Mouse (Mus musculus) hindbrain, embryonic 15.5 days (tissue): ENCODE measurements at regions not wholly inside any gene's neighbourhood (a gene's known extent, or its start where the extent isn't known, plus 50 kb on each side); places are given as distances from the start of the nearest gene placed in this dataset.
"Not testable (repeated sequence)": the region's sequence is repeated elsewhere in the genome, so short reads cannot be mapped to it uniquely, and the experiment has no call there.

Experiments
- ATAC-seq: fragments of 200-750 bp; cut with Nextera tagmentation; 2 replicates; pipeline ENCODE4 v1.8.0; 2017; ENCODE audit warnings: low read depth, moderate number of reproducible peaks, moderate TSS enrichment; ENCODE audit not compliant: low FRiP score
- H3K27ac ChIP-seq: fragments of 300-500 bp; sonication (generic); replicated peaks from 2 replicates; pipeline ENCODE4 v1.5.1; 2015; ENCODE audit warnings: mild to moderate bottlenecking, inconsistent platforms
- H3K27me3 ChIP-seq: fragments of 300-500 bp; sonication (generic); 2 replicates; pipeline ENCODE4 v1.6.1; 2015; ENCODE audit warnings: control low read depth, inconsistent platforms
- H3K36me3 ChIP-seq: fragments of 300-500 bp; sonication (generic); 2 replicates; pipeline ENCODE4 v1.6.1; 2015; ENCODE audit warnings: control low read depth, inconsistent platforms
- H3K4me1 ChIP-seq: fragments of 300-500 bp; sonication (generic); replicated peaks from 2 replicates; pipeline ENCODE4 v1.6.1; 2015; ENCODE audit warnings: control low read depth, inconsistent platforms
- H3K4me2 ChIP-seq: fragments of 300-500 bp; sonication (generic); 2 replicates; pipeline ENCODE4 v1.6.1; 2015; ENCODE audit warnings: moderate library complexity, mild to moderate bottlenecking, inconsistent platforms
- H3K4me3 ChIP-seq: fragments of 300-500 bp; sonication (generic); 2 replicates; pipeline ENCODE4 v1.5.1; 2015; ENCODE audit warnings: mild to moderate bottlenecking, inconsistent platforms
- H3K9ac ChIP-seq: fragments of 300-500 bp; sonication (generic); 2 replicates; pipeline ENCODE4 v1.6.1; 2015; ENCODE audit warnings: inconsistent platforms
- H3K9me3 ChIP-seq: fragments of 300-500 bp; sonication (generic); 2 replicates; pipeline ENCODE4 v1.6.1; 2016; ENCODE audit warnings: control low read depth, inconsistent platforms
- WGBS: fragments of 180-500 bp; shearing (Covaris S2); methylation state at CpG from one replicate; pipeline ENCODE4 v1.1.7; 2015; 5-methylcytosine and 5-hydroxymethylcytosine counted together

DNA sequence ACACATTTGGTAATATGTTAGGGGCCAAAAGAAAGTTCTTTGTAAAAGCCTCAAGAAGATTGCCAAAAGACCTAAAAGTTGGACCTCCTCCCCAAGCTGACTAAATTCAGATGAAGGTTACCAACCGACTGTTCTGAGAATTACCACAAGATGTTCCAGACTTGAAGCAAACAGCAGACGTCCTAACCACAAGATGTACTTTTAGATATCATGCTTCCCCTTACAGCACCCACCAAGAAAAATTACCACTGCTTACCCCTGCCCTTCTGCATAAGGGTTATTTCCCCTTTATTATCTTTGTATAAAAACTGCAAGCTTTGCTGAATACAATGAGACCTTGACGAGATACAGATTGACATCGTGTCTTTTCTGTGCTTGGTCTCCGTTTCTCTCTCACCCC, 121.6 kb upstream of the Cst10 start:
- WGBS: 86% methylated on average over 5 of the region's 5 CpGs
- no peak for ATAC-seq

DNA sequence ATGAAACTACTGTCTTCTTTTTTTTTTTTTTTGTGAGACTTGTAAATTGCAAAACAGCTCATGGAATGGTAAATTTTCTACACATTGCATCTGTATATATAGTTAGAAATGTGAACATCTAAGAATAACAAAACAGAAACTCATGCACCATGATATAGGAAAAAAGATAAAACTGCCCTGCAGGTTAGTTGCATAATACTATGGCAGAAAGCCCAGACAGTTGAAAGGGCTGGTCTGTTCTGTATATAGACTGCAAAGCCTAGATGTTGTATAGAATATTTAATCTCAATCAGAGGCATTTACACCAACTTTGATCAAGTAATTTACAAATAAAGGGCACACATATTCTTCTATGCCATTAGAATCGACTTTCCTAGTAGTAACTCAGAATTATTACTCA, 120.7 kb upstream of the Cst10 start:
- 76% methylated on average over 1 of the region's 1 CpGs for whole genome bisulfite sequencing
- Histone ChIP-seq H3K36me3 (no peaks in the 10 kb centered on the region), H3K4me1 (no peaks in the 10 kb centered on the region), H3K9me3 (no peaks in the 10 kb centered on the region), H3K4me2 (no peak overlapping the region), H3K27ac (no peak overlapping the region), H3K4me3 (no peak overlapping the region), H3K9ac (no peak overlapping the region), H3K27me3 (no peaks in the 10 kb centered on the region)
- no peak for ATAC-seq

More for the DNA sequence above, 121.6 kb upstream of the Cst10 start:
- no peak overlapping the region for H3K4me3 ChIP-seq
- no peak overlapping the region for H3K27ac ChIP-seq
- H3K27me3 ChIP-seq: no peaks in the 10 kb centered on the region
- no peak overlapping the region for H3K4me2 ChIP-seq
- H3K4me1 ChIP-seq: no peaks in the 10 kb centered on the region
- H3K9ac ChIP-seq: no peak overlapping the region
- no peaks in the 10 kb centered on the region for H3K36me3 ChIP-seq
- no peaks in the 10 kb centered on the region for H3K9me3 ChIP-seq

DNA sequence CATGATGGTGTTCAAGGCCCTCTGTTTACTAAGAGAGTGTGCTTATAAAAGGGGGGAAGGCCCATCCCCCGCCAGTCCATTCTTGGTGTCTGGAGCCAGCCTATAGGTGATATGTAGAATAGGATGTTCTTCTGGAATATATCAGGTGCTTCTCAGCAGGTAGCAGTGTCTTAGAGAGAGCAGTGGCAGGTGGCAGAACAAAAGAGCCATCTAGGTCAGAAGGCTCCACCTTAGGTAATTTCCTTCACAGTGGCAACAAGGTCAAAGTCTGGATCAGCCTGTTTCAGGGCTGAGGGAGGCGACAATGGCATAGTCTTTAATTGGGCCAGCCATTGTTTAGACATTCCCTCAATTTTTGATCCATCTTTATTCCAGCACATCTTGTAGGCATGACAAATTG, 107.9 kb upstream of the Cst10 start:
- H3K9me3 ChIP-seq, H3K27ac ChIP-seq, H3K4me3 ChIP-seq, H3K9ac ChIP-seq, H3K27me3 ChIP-seq, H3K36me3 ChIP-seq, H3K4me1 ChIP-seq, H3K4me2 ChIP-seq, ATAC-seq: not testable (repeated sequence)
- WGBS: 86% methylated on average over 2 of the region's 2 CpGs

DNA sequence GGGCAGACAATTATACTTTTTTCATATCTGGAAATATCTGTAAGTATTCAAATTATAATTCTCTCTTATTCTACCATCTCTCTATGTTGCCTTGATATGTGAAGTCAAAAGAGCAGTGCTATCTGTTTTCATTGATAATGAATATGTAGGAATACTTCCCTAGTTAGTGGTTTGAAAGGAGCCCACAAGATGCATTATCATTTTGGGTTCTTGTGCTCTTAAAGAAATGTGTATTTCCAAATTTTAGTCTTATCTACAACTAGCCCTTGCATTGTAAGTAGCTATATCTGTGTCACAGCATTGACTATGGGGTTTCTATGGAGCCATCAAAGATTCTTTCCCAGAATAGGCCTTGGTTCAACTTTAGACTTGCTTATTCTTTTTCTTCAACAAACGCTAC, 99.3 kb upstream of the Cst10 start:
- no peak for ATAC-seq
- no peak overlapping the region for H3K27ac ChIP-seq
- H3K27me3 ChIP-seq: no peaks in the 10 kb centered on the region
- no peak overlapping the region for H3K9ac ChIP-seq
- H3K4me2 ChIP-seq: no peak overlapping the region
- WGBS: 97% methylated on average over 1 of the region's 1 CpGs
- H3K9me3 ChIP-seq: no peaks in the 10 kb centered on the region
- H3K36me3 ChIP-seq: no peaks in the 10 kb centered on the region
- H3K4me1 ChIP-seq: no peaks in the 10 kb centered on the region
- no peak overlapping the region for H3K4me3 ChIP-seq

DNA sequence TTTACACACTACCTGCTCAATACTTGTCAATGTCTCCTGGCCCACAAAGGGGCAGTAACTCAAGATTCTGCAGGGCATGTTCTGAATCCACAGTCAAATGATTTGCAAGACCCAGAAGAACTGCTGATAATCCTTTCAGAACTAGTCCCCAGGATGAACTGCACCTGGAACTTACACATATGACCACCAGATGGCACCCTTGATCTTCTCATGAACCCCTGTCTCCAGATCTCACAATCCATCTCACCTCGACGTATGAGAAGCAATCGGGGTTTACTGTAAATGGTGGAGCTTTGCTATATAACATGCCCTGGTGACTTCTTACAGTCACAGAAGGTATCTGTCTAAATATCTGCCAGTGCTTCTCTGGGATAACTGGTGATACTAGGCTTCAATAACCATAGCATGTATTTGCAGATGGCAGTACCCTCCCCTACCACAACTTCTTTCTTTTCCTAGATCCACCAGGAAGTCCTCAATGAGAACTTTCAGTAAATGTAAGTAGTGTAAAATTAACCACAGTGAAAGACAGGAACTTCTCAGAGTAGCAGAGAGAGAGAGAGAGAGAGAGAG, 54.5 kb upstream of the Cst10 start:
- no peak overlapping the region for H3K27ac ChIP-seq

More for the DNA sequence above, 54.5 kb upstream of the Cst10 start:
- Histone ChIP-seq H3K4me3 (no peak overlapping the region), H3K9me3 (no peaks in the 10 kb centered on the region), H3K4me1 (no peaks in the 10 kb centered on the region), H3K27me3 (no peaks in the 10 kb centered on the region), H3K36me3 (no peaks in the 10 kb centered on the region), H3K9ac (no peak overlapping the region), H3K4me2 (peak overlapping the region; percentile 33; the same call in 1 of the 2 replicates)
- ATAC-seq: peak; percentile 84
- 19% methylated on average over 3 of the region's 3 CpGs for WGBS
